Mouse (Mus musculus) liver, adult 2 months (tissue): ENCODE results near the gene Abhd14a. TPM values are rescaled to one million over a fixed set of nuclear protein-coding genes. Genes with fewer than 3 reads are reported as not detected.
"Not testable (repeated sequence)": the region's sequence is repeated elsewhere in the genome, so short reads cannot be mapped to it uniquely, and the experiment has no call there.

Experiments
- DNase-seq: peaks from one replicate; pipeline ENCODE4 v3.0.0-alpha.2; 2011; ENCODE audit warnings: low read depth, low spot score; ENCODE audit errors: extremely low read depth
- H3K27ac ChIP-seq: fragments of 200-500 bp; replicated peaks from 2 replicates; pipeline ENCODE4 v1.5.1; 2012; ENCODE audit warnings: low read depth, mild to moderate bottlenecking, control low read depth, inconsistent platforms, low read length; ENCODE audit not compliant: insufficient read depth
- H3K27me3 ChIP-seq: fragments of 200-500 bp; 2 replicates; pipeline ENCODE4 v1.6.1; 2012; ENCODE audit warnings: mild to moderate bottlenecking, moderate library complexity, low read length, inconsistent platforms; ENCODE audit not compliant: control insufficient read depth, insufficient read depth
- H3K36me3 ChIP-seq: fragments of 200-500 bp; 2 replicates; pipeline ENCODE4 v1.6.1; 2012; ENCODE audit warnings: low read length, inconsistent platforms; ENCODE audit not compliant: control insufficient read depth, insufficient read depth
- H3K4me1 ChIP-seq: fragments of 200-500 bp; 2 replicates; pipeline ENCODE4 v1.6.1; 2011; ENCODE audit warnings: low read length; ENCODE audit not compliant: control insufficient read depth, insufficient read depth
- H3K4me3 ChIP-seq: fragments of 200-500 bp; 2 replicates; pipeline ENCODE4 v1.5.1; 2011; ENCODE audit warnings: low read depth, mild to moderate bottlenecking, control low read depth, low read length, moderate library complexity; ENCODE audit not compliant: insufficient read depth
- H3K79me2 ChIP-seq: fragments of 200-500 bp; 2 replicates; pipeline ENCODE4 v1.6.1; 2012; ENCODE audit warnings: inconsistent platforms, mild to moderate bottlenecking, low read length, moderate library complexity; ENCODE audit not compliant: control insufficient read depth, insufficient read depth
- H3K9ac ChIP-seq: fragments of 200-500 bp; 2 replicates; pipeline ENCODE4 v1.6.1; 2012; ENCODE audit warnings: low read depth, mild to moderate bottlenecking, control low read depth, inconsistent platforms, low read length
- CTCF ChIP-seq: fragments of 200-500 bp; IDR thresholded peaks from 2 replicates; pipeline ENCODE4 v1.5.1; 2011; ENCODE audit warnings: low read depth, low read length, control low read depth
- POLR2A ChIP-seq: fragments of 200-500 bp; IDR thresholded peaks from 2 replicates; pipeline ENCODE4 v1.6.1; 2011; ENCODE audit warnings: low read length, control low read depth; ENCODE audit not compliant: insufficient read depth; ENCODE audit errors: extremely low read depth
- WGBS: fragments of 180-500 bp; shearing (Covaris S2); methylation state at CpG from one replicate; pipeline ENCODE4 v1.1.7; 2018; 5-methylcytosine and 5-hydroxymethylcytosine counted together
- polyA plus RNA-seq: library from polyadenylated mRNA; depleted of rRNA; stranded (reverse); fragments of >200 nt; gene quantifications from 2 replicates; pipeline ENCODE4 v1.2.3, GENCODE M21; 2012; rRNA removed
- total RNA-seq: library from RNA; depleted of rRNA; stranded (reverse); fragments of >200 nt; gene quantifications from 2 replicates; pipeline ENCODE4 v1.2.3, GENCODE M21; 2014; rRNA removed

Abhd14a gene
- total RNA-seq (8.2 and 10.4 TPM in 2 replicates), polyA plus RNA-seq (22.7 and 24.4 TPM in 2 replicates)

GRCm38 (mm10) chr9:106447348-106447747 lies at the start of gene Abhd14a, which contains the start of gene Abhd14b:
Gene Abhd14a (minus strand): TSS chr9:106447678.
Gene Abhd14b (plus strand): TSS chr9:106447459.
- Histone ChIP-seq H3K79me2 (peaks cover 11% of the 10 kb centered on the region; the same call in 1 of the 2 replicates), H3K36me3 (peaks cover 7% of the 10 kb centered on the region; the same call in 1 of the 2 replicates), H3K27me3 (no peaks in the 10 kb centered on the region), H3K9ac (peak within 1 kb of the TSS; percentile 93), H3K27ac (peak within 1 kb of the TSS; percentile 100), H3K4me1 (peaks cover 32% of the 10 kb centered on the region), H3K4me3 (peak within 1 kb of the TSS; percentile 79)
- under 1% methylated on average over 24 of the region's 24 CpGs for WGBS
- DNase-seq: peak; percentile 98
- peak; percentile 70 for TF ChIP-seq CTCF
- peak; percentile 53; the same call in 1 of the 2 replicates for TF ChIP-seq POLR2A

GRCm38 (mm10) chr9:106487602-106488001 lies 40.1 kb upstream of the Abhd14a start:
- 94% methylated on average over 6 of the region's 6 CpGs for WGBS
- not testable (repeated sequence) for H3K4me3 ChIP-seq, DNase-seq, H3K79me2 ChIP-seq, H3K27ac ChIP-seq, H3K9ac ChIP-seq, H3K4me1 ChIP-seq, H3K36me3 ChIP-seq, H3K27me3 ChIP-seq

GRCm38 (mm10) chr9:106485076-106485475 lies 37.6 kb upstream of the Abhd14a start:
- Histone ChIP-seq H3K4me1 (no peaks in the 10 kb centered on the region), H3K36me3 (peaks cover 3% of the 10 kb centered on the region; the same call in 1 of the 2 replicates), H3K79me2 (no peaks in the 10 kb centered on the region), H3K4me3 (no peak overlapping the region), H3K9ac (no peak overlapping the region), H3K27ac (no peak overlapping the region), H3K27me3 (no peaks in the 10 kb centered on the region)
- TF ChIP-seq CTCF (no peak), POLR2A (no peak)
- no peak for DNase-seq
- WGBS: 95% methylated on average over 10 of the region's 10 CpGs

GRCm38 (mm10) chr9:106483606-106484005 lies 36.1 kb upstream of the Abhd14a start:
- WGBS: 96% methylated on average over 17 of the region's 17 CpGs

GRCm38 (mm10) chr9:106483136-106483535 lies 35.7 kb upstream of the Abhd14a start:
- H3K27ac ChIP-seq: no peak overlapping the region
- no peak for TF ChIP-seq POLR2A
- no peak for TF ChIP-seq CTCF
- WGBS: 94% methylated on average over 10 of the region's 10 CpGs
- H3K79me2 ChIP-seq: 0 out of 2 replicates have a peak, but pooled peaks cover 2% of the 10 kb centered on the region
- H3K9ac ChIP-seq: no peak overlapping the region
- no peaks in the 10 kb centered on the region for H3K27me3 ChIP-seq
- no peak overlapping the region for H3K4me3 ChIP-seq
- DNase-seq: no peak
- peaks cover 3% of the 10 kb centered on the region; the same call in 1 of the 2 replicates for H3K36me3 ChIP-seq
- peaks cover under 1% of the 10 kb centered on the region for H3K4me1 ChIP-seq

More at GRCm38 (mm10) chr9:106483606-106484005, 36.1 kb upstream of the Abhd14a start:
- H3K79me2 ChIP-seq: no peaks in the 10 kb centered on the region
- no peaks in the 10 kb centered on the region for H3K27me3 ChIP-seq
- H3K27ac ChIP-seq: no peak overlapping the region
- H3K4me3 ChIP-seq: no peak overlapping the region
- TF ChIP-seq CTCF (no peak), POLR2A (no peak)
- H3K4me1 ChIP-seq: no peaks in the 10 kb centered on the region
- H3K36me3 ChIP-seq: peaks cover 3% of the 10 kb centered on the region; the same call in 1 of the 2 replicates
- no peak overlapping the region for H3K9ac ChIP-seq
- no peak for DNase-seq

GRCm38 (mm10) chr9:106482578-106483115 lies 35.2 kb upstream of the Abhd14a start:
- WGBS: 91% methylated on average over 17 of the region's 17 CpGs
- Histone ChIP-seq H3K4me3 (no peak overlapping the region), H3K79me2 (peaks cover 3% of the 10 kb centered on the region; the same call in 1 of the 2 replicates), H3K9ac (no peak overlapping the region), H3K27ac (no peak overlapping the region), H3K27me3 (no peaks in the 10 kb centered on the region), H3K4me1 (peaks cover 5% of the 10 kb centered on the region), H3K36me3 (peaks cover 3% of the 10 kb centered on the region; the same call in 1 of the 2 replicates)
- no peak for TF ChIP-seq CTCF
- no peak for TF ChIP-seq POLR2A
- DNase-seq: no peak
